Mouse (Mus musculus): ENCODE measurements around the gene 2810004N23Rik.

The 2810004N23Rik gene

GRCm38 (mm10) chr8:124793172-124793651, 69.7 kb downstream of the 2810004N23Rik start:
- peak; percentile 18; the same call in 1 of the 2 replicates for ATAC-seq (ENCODE audit: insufficient number of reproducible peaks, low FRiP score, low TSS enrichment)

GRCm38 (mm10) chr8:124792708-124793107, 70.2 kb downstream of the 2810004N23Rik start, which contains the start of gene Trim67:
TSS of gene Trim67 (plus strand) at chr8:124793092.
- peak; percentile 66 for ATAC-seq (ENCODE audit: insufficient number of reproducible peaks, low FRiP score, low TSS enrichment)

- peak; percentile 22; the same call in 1 of the 2 replicates for ATAC-seq (ENCODE audit: insufficient number of reproducible peaks, low FRiP score, low TSS enrichment)
Measured at GRCm38 (mm10) chr8:124792186-124792585, 70.7 kb downstream of the 2810004N23Rik start.

- no peak for ATAC-seq (ENCODE audit: insufficient number of reproducible peaks, low FRiP score, low TSS enrichment)
Measured at GRCm38 (mm10) chr8:124791751-124792150, 71.2 kb downstream of the 2810004N23Rik start.

GRCm38 (mm10) chr8:124790676-124791075, 72.2 kb downstream of the 2810004N23Rik start:
- no peak for ATAC-seq (ENCODE audit: insufficient number of reproducible peaks, low FRiP score, low TSS enrichment)
